Mouse (Mus musculus): ENCODE data around the gene Gm20388. TPM values are rescaled to one million over a fixed set of nuclear protein-coding genes. Genes with fewer than 3 reads are reported as not detected.

The Gm20388 gene
- polyA plus RNA-seq, 1 experiment from 2014 or later, result 47.1 TPM

GRCm38 (mm10) chr8:121092141-121092540, 1181.5 kb downstream of the Gm20388 start:
- Histone ChIP-seq H3K36me3 (ENCODE audit: inconsistent target) (peaks cover under 1% of the 10 kb centered on the region; the same call in 1 of the 2 replicates), H3K79me2 (ENCODE audit: inconsistent target) (no peaks in the 10 kb centered on the region), H3K27ac (no peak overlapping the region), H3K4me3 (ENCODE audit: inconsistent target) (no peak overlapping the region)
- WGBS (ENCODE audit: missing documents), result 21% methylated on average over 6 of the region's 6 CpGs

GRCm38 (mm10) chr8:121092627-121093026, 1182.0 kb downstream of the Gm20388 start:
- peaks cover 6% of the 10 kb centered on the region; the same call in 1 of the 2 replicates for H3K36me3 ChIP-seq (ENCODE audit: inconsistent target)
- H3K27ac ChIP-seq, result no peak overlapping the region
- WGBS (ENCODE audit: missing documents), result 1% methylated on average over 13 of the region's 16 CpGs
- H3K79me2 ChIP-seq (ENCODE audit: inconsistent target), result no peaks in the 10 kb centered on the region
- no peak overlapping the region for H3K4me3 ChIP-seq (ENCODE audit: inconsistent target)

DNA sequence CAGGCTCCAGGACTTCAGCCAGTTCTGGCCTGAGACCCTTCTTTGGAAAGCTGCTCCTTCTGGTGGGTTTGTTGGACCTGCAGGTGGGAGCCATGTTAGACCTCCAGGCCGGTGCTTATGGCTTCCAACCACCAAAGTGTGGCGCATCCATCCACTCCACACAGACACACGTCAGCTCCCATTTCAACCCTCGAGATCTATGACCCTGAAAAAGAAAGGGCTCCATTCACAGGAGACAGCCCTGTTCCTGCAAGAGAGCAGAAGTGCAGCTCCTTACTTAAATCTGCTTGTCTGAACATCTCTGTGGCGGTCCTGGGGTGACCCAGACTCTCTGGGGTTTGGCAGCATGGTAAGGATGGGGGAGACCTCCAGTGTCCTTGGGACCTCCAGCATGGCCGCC, 1182.9 kb downstream of the Gm20388 start:
- WGBS (ENCODE audit: missing documents), result 67% methylated on average over 6 of the region's 6 CpGs
- H3K79me2 ChIP-seq (ENCODE audit: inconsistent target), result no peaks in the 10 kb centered on the region
- peaks cover 13% of the 10 kb centered on the region; the same call in 1 of the 2 replicates for H3K36me3 ChIP-seq (ENCODE audit: inconsistent target)
- H3K27ac ChIP-seq, result no peak overlapping the region
- H3K4me3 ChIP-seq (ENCODE audit: inconsistent target), result no peak overlapping the region

DNA sequence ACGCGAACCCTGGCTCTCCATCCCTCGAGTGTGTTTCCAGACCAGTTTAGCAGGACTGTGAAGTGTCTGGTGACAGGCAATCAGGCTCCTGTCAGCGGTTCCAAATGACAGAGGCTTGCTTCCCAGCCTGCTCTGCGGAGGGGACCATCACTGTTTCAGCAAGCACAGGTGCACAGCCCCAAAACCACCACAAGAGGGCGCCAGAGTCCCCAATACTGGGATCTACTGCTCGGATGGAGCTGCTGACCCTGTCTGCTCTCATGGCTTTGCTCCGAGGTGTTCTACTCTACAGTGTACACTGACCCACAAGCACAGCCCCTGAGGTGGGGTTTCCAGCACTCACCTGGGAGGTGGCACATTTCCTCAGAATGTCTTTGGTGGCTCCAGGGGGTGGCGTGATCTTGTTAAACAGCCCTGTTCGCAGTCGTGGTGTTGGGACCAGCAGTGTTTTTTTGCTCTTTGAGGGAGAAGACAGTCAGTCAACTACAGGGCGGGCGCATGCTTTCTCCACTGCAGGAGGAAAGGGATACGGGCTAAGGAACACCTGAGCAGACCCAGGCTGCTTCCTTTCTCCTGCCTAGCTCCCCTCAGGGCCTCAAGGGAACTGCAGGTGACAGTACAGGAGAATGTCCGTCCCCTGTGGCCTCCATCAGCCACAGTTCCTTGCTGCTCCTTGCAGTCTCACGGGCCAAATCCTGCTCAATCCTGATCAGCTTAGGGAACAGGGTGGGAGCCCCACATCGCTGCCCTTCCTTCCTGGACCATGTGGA, 1193.6 kb downstream of the Gm20388 start:
- Histone ChIP-seq H3K79me2 (ENCODE audit: inconsistent target) (peaks cover 15% of the 10 kb centered on the region; the same call in 1 of the 2 replicates), H3K27ac (no peak overlapping the region), H3K4me3 (ENCODE audit: inconsistent target) (no peak overlapping the region), H3K36me3 (ENCODE audit: inconsistent target) (peaks cover 53% of the 10 kb centered on the region)
- WGBS (ENCODE audit: missing documents), result 64% methylated on average over 17 of the region's 17 CpGs

DNA sequence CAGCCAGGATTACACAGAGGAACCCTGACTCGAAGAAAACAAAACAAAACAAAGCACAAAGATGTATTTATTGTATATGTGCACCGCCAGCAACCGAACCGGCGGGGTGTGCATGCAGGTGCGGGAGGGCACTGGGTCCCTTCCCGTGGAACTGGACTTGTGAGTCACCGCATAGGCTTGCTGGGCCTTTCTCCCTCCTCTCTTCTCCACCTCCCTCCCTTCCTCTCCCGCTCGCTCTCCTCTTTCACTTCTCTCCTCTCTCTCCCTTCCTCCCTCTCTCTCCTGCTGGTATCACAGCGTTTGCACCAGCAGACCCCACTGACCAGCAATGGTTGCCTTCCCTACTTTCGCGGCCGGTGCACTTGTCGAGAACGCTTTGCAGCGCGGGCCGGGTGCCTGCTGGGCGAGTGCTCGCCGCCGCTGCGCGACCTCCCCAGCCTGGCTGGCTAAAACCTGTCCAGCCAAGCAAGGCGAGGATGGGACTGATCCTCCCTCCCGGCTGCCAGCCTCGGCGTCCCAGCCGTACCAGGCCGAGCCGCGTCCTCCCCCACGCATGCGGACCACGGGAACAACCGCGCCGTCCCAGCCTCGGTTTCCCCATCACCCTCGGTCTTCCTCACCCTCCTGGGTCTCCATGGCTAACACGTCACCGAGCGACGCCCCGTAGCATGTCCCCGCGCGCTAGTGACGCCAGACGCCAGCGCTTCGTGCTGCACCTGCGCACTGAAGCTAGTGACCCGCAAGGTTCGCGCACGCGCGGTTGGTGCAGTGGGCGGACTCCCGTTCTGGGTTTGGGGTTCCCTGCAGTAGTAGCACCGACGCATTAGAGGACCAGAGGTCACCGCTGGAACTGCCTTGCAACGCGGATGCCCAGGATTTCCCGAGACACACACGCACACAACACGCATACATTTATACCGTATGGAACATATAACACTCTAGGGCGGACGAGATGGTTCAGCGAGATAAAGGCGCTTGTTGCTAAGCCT, 1197.3 kb downstream of the Gm20388 start, which contains the start of gene Mthfsd:
Mthfsd (minus strand) TSS at position 725 of the 989 bp plus-strand sequence.
- H3K27ac ChIP-seq, result peak within 1 kb of the TSS; percentile 37
- peaks cover 15% of the 10 kb centered on the region; the same call in 1 of the 2 replicates for H3K79me2 ChIP-seq (ENCODE audit: inconsistent target)
- H3K4me3 ChIP-seq (ENCODE audit: inconsistent target), result peak within 1 kb of the TSS; percentile 79
- WGBS (ENCODE audit: missing documents), result 1% methylated on average over 75 of the region's 75 CpGs
- H3K36me3 ChIP-seq (ENCODE audit: inconsistent target), result peaks cover 17% of the 10 kb centered on the region; the same call in 1 of the 2 replicates

DNA sequence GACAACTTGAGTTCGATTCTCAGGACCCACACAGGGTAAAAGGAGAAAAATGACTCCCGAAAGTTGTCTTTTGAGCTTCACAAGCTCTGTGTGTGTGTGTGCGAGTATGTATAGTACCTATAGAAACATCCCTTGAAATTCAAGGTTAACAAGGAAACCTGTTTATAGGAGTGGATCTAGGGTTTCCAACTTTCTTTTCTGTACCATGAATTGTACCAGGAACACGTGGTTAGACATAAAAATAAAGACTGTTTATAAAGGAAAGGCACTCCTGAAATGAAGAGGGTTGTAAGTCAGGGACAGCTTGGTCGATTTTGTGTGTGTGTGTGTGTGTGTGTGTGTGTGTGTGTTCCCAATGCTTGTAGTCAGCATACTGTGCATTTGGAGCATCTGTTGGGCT, 1198.0 kb downstream of the Gm20388 start:
- peak overlapping the region; percentile 79 for H3K4me3 ChIP-seq (ENCODE audit: inconsistent target)
- no peak overlapping the region for H3K27ac ChIP-seq
- peaks cover 10% of the 10 kb centered on the region; the same call in 1 of the 2 replicates for H3K36me3 ChIP-seq (ENCODE audit: inconsistent target)
- 12% methylated on average over 5 of the region's 5 CpGs for WGBS (ENCODE audit: missing documents)
- peaks cover 15% of the 10 kb centered on the region; the same call in 1 of the 2 replicates for H3K79me2 ChIP-seq (ENCODE audit: inconsistent target)

DNA sequence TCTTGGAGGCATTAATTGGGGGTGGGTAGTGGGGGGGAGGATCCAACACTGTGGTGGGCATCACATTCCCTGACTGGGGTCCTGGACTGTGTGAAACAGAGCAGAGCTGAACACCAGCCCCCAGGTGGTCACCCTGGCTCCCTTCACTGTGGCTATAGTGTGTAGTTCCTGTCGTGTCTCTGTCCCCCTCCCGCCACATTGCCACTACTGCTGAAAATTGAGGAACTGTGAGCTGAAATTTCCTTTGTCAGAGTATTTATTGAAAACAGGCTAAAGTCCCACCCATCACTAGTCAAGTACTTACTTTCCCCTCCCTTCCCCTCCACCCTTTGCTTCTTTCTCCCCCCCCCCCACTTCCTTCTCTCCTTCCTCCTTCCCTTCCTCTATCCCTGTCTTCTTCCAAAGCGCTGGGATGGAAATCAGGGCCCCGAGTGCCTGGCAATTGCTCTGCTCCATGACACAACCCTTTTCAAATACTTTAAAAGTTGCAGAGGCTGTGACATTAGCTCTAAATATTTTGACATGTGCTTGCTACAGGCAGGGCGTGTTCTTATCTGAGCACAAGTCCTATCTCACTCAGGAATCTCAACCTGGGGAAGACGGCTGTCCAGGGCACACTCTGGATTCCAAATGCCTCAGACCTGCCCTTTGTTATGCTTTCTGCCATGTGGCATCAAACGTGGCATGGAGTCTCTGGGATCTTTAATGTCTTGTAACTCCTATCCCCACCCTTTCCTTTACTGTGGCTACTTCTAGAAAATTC, 1200.7 kb downstream of the Gm20388 start:
- H3K27ac ChIP-seq, result no peak overlapping the region

DNA sequence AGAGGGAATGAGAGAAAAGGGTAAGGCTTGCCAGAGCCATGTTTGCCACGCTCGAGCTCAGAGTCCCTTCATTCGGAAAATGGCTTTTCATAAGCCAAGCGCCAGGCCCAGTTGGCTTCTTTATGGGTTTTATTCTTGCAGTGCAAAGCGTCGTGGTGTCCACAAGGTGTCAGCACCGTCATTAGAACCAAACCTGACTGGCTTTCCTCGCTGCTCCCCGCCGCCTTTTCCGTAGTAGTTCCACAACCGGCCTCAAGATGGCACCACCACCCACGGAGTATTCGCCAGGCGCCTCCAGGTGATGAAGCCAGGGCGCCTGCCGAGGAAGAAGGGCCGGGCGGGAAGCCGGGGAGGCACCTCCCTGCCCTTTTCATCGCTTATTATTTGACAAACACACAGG, 1202.6 kb downstream of the Gm20388 start:
- no peaks in the 10 kb centered on the region for H3K79me2 ChIP-seq (ENCODE audit: inconsistent target)
- no peak overlapping the region for H3K27ac ChIP-seq
- H3K4me3 ChIP-seq (ENCODE audit: inconsistent target), result no peak overlapping the region
- H3K36me3 ChIP-seq (ENCODE audit: inconsistent target), result no peaks in the 10 kb centered on the region
- WGBS (ENCODE audit: missing documents), result under 1% methylated on average over 21 of the region's 21 CpGs

More for the DNA sequence above, 1200.7 kb downstream of the Gm20388 start:
- 49% methylated on average over 7 of the region's 7 CpGs for WGBS (ENCODE audit: missing documents)
- no peak overlapping the region for H3K4me3 ChIP-seq (ENCODE audit: inconsistent target)
- H3K36me3 ChIP-seq (ENCODE audit: inconsistent target), result no peaks in the 10 kb centered on the region
- peaks cover 14% of the 10 kb centered on the region; the same call in 1 of the 2 replicates for H3K79me2 ChIP-seq (ENCODE audit: inconsistent target)

DNA sequence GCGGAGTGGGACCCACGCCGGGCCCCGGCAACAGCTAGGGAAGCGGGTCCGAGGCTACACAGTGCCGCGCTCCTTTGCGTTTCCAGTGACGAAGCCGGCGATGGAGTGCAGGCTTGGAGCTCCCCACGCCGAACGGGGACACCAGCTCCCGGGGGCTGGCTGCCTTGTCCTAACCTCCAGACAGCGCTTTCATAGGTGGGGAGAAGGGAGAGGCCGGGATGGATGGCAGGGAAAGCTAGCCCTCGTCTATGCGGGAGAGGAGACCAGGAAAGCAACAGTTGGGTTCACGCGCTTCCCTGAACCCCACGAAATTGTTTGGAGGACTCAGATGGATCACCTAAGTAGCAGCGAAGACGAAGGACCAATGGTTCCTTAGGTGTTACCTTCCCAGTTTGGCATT, 1204.5 kb downstream of the Gm20388 start:
- Histone ChIP-seq H3K36me3 (ENCODE audit: inconsistent target) (no peaks in the 10 kb centered on the region), H3K27ac (no peak overlapping the region), H3K4me3 (ENCODE audit: inconsistent target) (no peak overlapping the region), H3K79me2 (ENCODE audit: inconsistent target) (no peaks in the 10 kb centered on the region)
- 10% methylated on average over 25 of the region's 25 CpGs for WGBS (ENCODE audit: missing documents)

GRCm38 (mm10) chr8:121115948-121116347, 1205.3 kb downstream of the Gm20388 start, which contains the start of gene Foxc2:
Foxc2 (plus strand) TSS chr8:121116171.
- no peak within 1 kb of the TSS for H3K27ac ChIP-seq
- 6% methylated on average over 25 of the region's 25 CpGs for WGBS (ENCODE audit: missing documents)
- no peak within 1 kb of the TSS for H3K4me3 ChIP-seq (ENCODE audit: inconsistent target)
- H3K79me2 ChIP-seq (ENCODE audit: inconsistent target), result no peaks in the 10 kb centered on the region
- H3K36me3 ChIP-seq (ENCODE audit: inconsistent target), result no peaks in the 10 kb centered on the region

DNA sequence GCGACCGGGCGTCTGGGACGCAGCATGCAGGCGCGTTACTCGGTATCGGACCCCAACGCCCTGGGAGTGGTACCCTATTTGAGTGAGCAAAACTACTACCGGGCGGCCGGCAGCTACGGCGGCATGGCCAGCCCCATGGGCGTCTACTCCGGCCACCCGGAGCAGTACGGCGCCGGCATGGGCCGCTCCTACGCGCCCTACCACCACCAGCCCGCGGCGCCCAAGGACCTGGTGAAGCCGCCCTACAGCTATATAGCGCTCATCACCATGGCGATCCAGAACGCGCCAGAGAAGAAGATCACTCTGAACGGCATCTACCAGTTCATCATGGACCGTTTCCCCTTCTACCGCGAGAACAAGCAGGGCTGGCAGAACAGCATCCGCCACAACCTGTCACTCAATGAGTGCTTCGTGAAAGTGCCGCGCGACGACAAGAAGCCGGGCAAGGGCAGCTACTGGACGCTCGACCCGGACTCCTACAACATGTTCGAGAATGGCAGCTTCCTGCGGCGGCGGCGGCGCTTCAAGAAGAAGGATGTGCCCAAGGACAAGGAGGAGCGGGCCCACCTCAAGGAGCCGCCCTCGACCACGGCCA, 1206.0 kb downstream of the Gm20388 start:
- Histone ChIP-seq H3K27ac (no peak overlapping the region), H3K36me3 (ENCODE audit: inconsistent target) (no peaks in the 10 kb centered on the region), H3K4me3 (ENCODE audit: inconsistent target) (no peak overlapping the region), H3K79me2 (ENCODE audit: inconsistent target) (no peaks in the 10 kb centered on the region)
- WGBS (ENCODE audit: missing documents), result 12% methylated on average over 54 of the region's 55 CpGs

GRCm38 (mm10) chr8:121117186-121117651, 1206.6 kb downstream of the Gm20388 start:
- Histone ChIP-seq H3K27ac (no peak overlapping the region), H3K36me3 (ENCODE audit: inconsistent target) (no peaks in the 10 kb centered on the region), H3K4me3 (ENCODE audit: inconsistent target) (no peak overlapping the region), H3K79me2 (ENCODE audit: inconsistent target) (no peaks in the 10 kb centered on the region)
- 4% methylated on average over 59 of the region's 62 CpGs for WGBS (ENCODE audit: missing documents)

GRCm38 (mm10) chr8:121117906-121118305, 1207.3 kb downstream of the Gm20388 start:
- Histone ChIP-seq H3K27ac (no peak overlapping the region), H3K4me3 (ENCODE audit: inconsistent target) (no peak overlapping the region), H3K79me2 (ENCODE audit: inconsistent target) (no peaks in the 10 kb centered on the region), H3K36me3 (ENCODE audit: inconsistent target) (no peaks in the 10 kb centered on the region)
- WGBS (ENCODE audit: missing documents), result 9% methylated on average over 28 of the region's 28 CpGs

All from macrophage (primary cell).